Mouse (Mus musculus) urinary bladder, postnatal 25 days (tissue): Measurements from ENCODE around the gene Btbd35f16.
"Not testable (repeated sequence)": the region's sequence is repeated elsewhere in the genome, so short reads cannot be mapped to it uniquely, and the experiment has no call there.

ENCODE experiments used
- DNase-seq: peaks from one replicate; pipeline ENCODE4 v3.0.0; 2022; ENCODE audit warnings: low spot score

The Btbd35f16 gene

DNA sequence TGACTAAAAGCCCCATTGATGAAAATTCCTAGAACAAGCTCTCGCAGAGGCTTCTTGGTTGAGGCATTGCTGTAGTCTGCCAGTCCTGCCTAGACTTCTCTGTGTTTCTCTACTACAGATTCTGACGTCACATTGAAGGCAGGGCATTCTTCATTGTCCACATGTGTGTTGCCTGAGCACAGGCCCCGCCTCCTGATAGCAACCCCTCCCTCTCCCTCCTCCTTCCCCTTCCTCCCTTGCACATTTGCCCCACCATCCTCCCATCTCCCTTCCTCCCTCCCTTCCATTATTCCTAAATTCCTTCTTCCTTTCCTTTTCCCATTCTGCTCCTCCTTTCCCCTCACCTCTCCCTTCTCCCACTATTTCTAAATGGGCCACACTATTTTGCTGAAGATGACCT is at the start of gene Btbd35f16:
Btbd35f16 (minus strand) TSS at position 101 of the 400 bp plus-strand sequence.
- not testable (repeated sequence) for DNase-seq
